Mouse (Mus musculus) embryonic facial prominence, embryonic 12.5 days (tissue): ENCODE data around the gene Rbms3. TPM values are rescaled to one million over a fixed set of nuclear protein-coding genes. Genes with fewer than 3 reads are reported as not detected.
A peak's percentile ranks its signal among the peaks of the same experiment; 100 is the strongest.

Source experiments
- ATAC-seq: fragments of 200-750 bp; cut with Nextera tagmentation; 2 replicates; pipeline ENCODE4 v1.8.0; 2017; ENCODE audit not compliant: insufficient number of reproducible peaks, insufficient read depth, low FRiP score, low TSS enrichment
- H3K27ac ChIP-seq: fragments of 300-500 bp; sonication (generic); 2 replicates; pipeline ENCODE4 v1.5.1; 2016; ENCODE audit warnings: mild to moderate bottlenecking
- H3K27me3 ChIP-seq: fragments of 300-500 bp; sonication (generic); 2 replicates; pipeline ENCODE4 v1.6.1; 2016; ENCODE audit warnings: mild to moderate bottlenecking, moderate library complexity
- H3K36me3 ChIP-seq: fragments of 300-500 bp; sonication (generic); 2 replicates; pipeline ENCODE4 v1.6.1; 2016; ENCODE audit warnings: mild to moderate bottlenecking
- H3K4me1 ChIP-seq: fragments of 300-500 bp; sonication (generic); 2 replicates; pipeline ENCODE4 v1.6.1; 2016
- H3K4me2 ChIP-seq: fragments of 300-500 bp; sonication (generic); replicated peaks from 2 replicates; pipeline ENCODE4 v1.6.1; 2016; ENCODE audit warnings: mild to moderate bottlenecking, moderate library complexity
- H3K4me3 ChIP-seq: fragments of 300-500 bp; sonication (generic); 2 replicates; pipeline ENCODE4 v1.5.1; 2016; ENCODE audit warnings: mild to moderate bottlenecking
- H3K9ac ChIP-seq: fragments of 300-500 bp; sonication (generic); 2 replicates; pipeline ENCODE4 v1.6.1; 2016; ENCODE audit warnings: mild to moderate bottlenecking, moderate library complexity
- H3K9me3 ChIP-seq: fragments of 300-500 bp; sonication (generic); 2 replicates; pipeline ENCODE4 v1.6.1; 2016; ENCODE audit warnings: mild to moderate bottlenecking, moderate library complexity
- WGBS: fragments of 180-500 bp; shearing (Covaris S2); methylation state at CpG from one replicate; pipeline ENCODE4 v1.1.7; 2016; 5-methylcytosine and 5-hydroxymethylcytosine counted together
- polyA plus RNA-seq: library from polyadenylated mRNA; unstranded; fragments of >200 nt; fragmentation: Nextera tagmentation; extraction: Ambion mirVana; gene quantifications from 2 replicates; pipeline ENCODE4 v1.2.1, GENCODE M21; 2016

Rbms3 gene
- polyA plus RNA-seq, 1 experiment from 2014 or later = 94.1 TPM

DNA sequence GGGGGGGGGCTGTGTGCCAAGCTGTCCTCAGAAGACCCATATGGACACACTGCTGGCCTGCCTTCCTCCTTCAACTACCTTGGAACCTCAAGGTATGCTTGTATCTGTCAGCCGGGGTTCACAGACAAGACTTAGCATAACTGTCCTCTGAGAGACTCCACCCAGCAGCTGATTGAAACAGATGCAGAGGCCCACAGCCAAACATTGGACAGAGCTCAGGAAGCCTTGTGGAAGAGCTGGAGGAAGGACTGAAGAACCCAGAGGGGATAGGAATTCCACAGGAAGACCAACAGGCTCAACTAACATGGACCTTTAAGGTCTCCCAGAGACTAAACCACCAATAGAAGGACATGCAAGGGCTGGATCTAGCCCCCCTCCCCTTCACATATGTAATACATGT, 570.1 kb downstream of the Rbms3 start:
- H3K27ac ChIP-seq = no peak overlapping the region
- no peak for ATAC-seq
- WGBS = 88% methylated on average over 1 of the region's 1 CpGs

DNA sequence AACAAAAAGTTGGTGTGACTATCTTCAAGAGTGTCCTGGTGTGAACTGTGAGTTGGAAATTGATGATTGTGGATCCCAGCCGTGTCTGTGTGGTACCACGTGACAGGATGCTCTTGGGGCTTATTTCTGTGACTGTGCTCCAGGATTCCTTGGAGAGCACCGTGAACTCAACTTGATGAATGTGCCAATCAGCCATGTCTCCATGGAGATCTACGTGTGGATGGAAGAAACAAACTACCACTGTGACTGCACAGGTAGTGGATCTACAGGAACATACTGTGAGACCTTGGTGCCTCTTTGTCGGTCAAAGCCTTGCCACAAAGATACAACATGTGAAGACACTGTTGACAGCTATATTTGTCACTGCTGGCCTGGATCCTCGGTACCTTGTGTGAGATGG, 570.6 kb downstream of the Rbms3 start:
- H3K36me3 ChIP-seq = no peaks in the 10 kb centered on the region
- no peak overlapping the region for H3K4me3 ChIP-seq
- H3K9ac ChIP-seq = no peak overlapping the region
- H3K4me2 ChIP-seq = no peak overlapping the region
- no peaks in the 10 kb centered on the region for H3K27me3 ChIP-seq
- H3K9me3 ChIP-seq = no peaks in the 10 kb centered on the region
- ATAC-seq = no peak
- peaks cover 7% of the 10 kb centered on the region; the same call in 1 of the 2 replicates for H3K4me1 ChIP-seq
- H3K27ac ChIP-seq = no peak overlapping the region
- 88% methylated on average over 6 of the region's 6 CpGs for WGBS

More for the DNA sequence above, 570.1 kb downstream of the Rbms3 start:
- Histone ChIP-seq H3K9me3 (no peaks in the 10 kb centered on the region), H3K4me3 (no peak overlapping the region), H3K36me3 (no peaks in the 10 kb centered on the region), H3K9ac (no peak overlapping the region), H3K4me1 (peaks cover 9% of the 10 kb centered on the region; the same call in 1 of the 2 replicates), H3K4me2 (no peak overlapping the region), H3K27me3 (no peaks in the 10 kb centered on the region)

DNA sequence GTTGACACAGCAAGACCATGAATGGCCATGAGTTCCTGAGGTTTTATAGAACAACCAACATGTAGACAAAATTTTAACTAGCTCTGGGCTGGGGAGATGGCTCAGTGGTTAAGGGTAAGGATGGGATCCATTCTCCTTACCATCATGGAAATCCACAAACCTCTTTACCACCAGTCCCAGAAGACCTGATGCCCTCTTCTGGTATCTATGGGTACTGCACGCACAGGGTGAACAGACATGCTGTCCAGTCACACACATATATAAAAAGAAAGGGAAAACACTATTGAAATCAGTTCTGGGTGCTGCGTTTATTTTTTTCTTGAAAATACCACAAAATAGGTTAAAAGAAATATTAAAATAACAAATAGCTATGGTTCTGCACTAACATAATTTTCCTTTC, 577.8 kb downstream of the Rbms3 start:
- Histone ChIP-seq H3K4me1 (peaks cover 6% of the 10 kb centered on the region; the same call in 1 of the 2 replicates), H3K4me2 (no peak overlapping the region), H3K4me3 (no peak overlapping the region), H3K27ac (no peak overlapping the region), H3K9me3 (no peaks in the 10 kb centered on the region), H3K27me3 (no peaks in the 10 kb centered on the region), H3K36me3 (no peaks in the 10 kb centered on the region; the same call in 1 of the 2 replicates), H3K9ac (no peak overlapping the region)
- 97% methylated on average over 2 of the region's 2 CpGs for WGBS
- no peak for ATAC-seq

DNA sequence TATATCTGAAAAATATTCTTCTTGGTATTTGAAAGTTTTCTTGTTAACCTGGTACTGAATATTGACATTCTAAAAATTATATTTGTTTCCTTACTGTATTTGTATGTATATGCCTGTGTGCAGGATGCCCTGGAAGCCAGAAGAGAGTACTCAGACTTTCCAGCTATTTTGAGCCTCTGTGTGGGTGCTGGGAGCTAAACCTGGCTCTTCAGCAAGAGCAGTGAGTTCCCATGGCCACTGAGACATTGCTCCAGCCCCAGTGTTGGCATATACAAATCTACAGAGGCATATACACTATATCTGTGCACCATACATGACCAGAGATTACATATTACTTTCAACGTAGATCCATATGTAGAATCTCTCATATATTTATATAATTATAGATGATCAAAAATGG, 581.1 kb downstream of the Rbms3 start:
- WGBS = 87% methylated on average over 1 of the region's 1 CpGs
- no peak for ATAC-seq

DNA sequence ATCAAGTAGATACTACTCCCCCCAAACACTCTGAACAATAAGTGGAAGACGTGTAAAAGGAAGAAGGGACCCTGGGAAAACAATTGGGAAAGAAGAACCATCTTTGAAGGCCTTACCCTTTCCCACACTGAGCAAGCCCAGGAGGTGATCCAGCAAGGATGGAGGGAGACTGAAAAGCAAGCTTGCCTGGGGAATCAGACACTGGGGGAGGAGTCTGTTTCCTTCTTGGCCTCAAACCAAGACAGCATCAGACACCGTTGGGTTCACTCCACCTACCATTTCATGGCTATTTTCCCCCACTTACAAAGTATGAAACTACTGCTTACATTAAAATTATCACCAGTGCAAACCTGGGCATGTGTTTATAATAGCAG, 587.7 kb downstream of the Rbms3 start:
- H3K4me3 ChIP-seq = no peak overlapping the region
- H3K4me1 ChIP-seq = peaks cover 14% of the 10 kb centered on the region; the same call in 1 of the 2 replicates
- H3K9me3 ChIP-seq = no peaks in the 10 kb centered on the region
- 0 out of 2 replicates have a peak, but pooled peaks cover 2% of the 10 kb centered on the region for H3K36me3 ChIP-seq
- H3K27ac ChIP-seq = peak overlapping the region; percentile 47; the same call in 1 of the 2 replicates
- H3K9ac ChIP-seq = no peak overlapping the region
- H3K27me3 ChIP-seq = no peaks in the 10 kb centered on the region
- H3K4me2 ChIP-seq = no peak overlapping the region
- 52% methylated on average over 2 of the region's 2 CpGs for WGBS
- no peak; the same call in 1 of the 2 replicates for ATAC-seq

More for the DNA sequence above, 581.1 kb downstream of the Rbms3 start:
- no peak overlapping the region for H3K27ac ChIP-seq
- H3K9me3 ChIP-seq = no peaks in the 10 kb centered on the region
- no peak overlapping the region for H3K9ac ChIP-seq
- H3K27me3 ChIP-seq = no peaks in the 10 kb centered on the region
- no peak overlapping the region for H3K4me2 ChIP-seq
- no peak overlapping the region for H3K4me3 ChIP-seq
- H3K4me1 ChIP-seq = peaks cover 6% of the 10 kb centered on the region; the same call in 1 of the 2 replicates
- no peaks in the 10 kb centered on the region; the same call in 1 of the 2 replicates for H3K36me3 ChIP-seq

DNA sequence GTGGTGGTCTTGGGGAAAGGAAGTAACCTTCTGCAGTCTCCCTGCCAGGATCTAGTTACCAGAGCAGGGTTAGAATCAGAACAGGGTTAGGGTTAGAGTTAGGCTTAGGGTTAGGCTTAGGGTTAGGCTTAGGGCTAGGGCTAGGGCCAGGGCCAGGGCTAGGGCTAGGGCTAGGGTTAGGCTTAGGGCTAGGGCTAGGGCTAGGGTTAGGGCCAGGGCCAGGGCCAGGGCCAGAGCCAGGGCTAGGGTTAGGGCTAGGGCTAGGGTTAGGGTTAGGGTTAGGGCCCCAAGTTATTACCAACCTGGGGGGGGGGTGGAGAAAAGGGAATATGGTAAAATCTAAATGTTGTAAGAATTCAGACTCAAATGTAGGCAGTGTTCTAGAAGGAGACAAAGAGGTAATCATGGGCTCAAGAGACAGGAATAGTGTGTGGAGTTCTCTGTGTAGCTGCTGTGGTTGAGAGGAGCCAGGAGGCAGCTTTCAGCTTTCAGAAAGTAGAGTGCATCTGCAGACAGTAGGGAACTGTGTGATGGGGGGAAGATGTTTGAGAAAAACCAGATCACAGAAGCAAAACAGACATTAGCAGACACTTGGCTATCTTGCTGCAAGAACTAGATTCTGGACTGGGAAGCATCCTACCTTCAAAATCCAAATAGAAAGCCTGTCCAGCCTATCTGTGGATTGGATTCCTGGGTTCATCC, 588.3 kb downstream of the Rbms3 start:
- Histone ChIP-seq H3K4me3 (no peak overlapping the region), H3K36me3 (0 out of 2 replicates have a peak, but pooled peaks cover 2% of the 10 kb centered on the region), H3K4me1 (peaks cover 14% of the 10 kb centered on the region; the same call in 1 of the 2 replicates), H3K4me2 (no peak overlapping the region), H3K27me3 (no peaks in the 10 kb centered on the region), H3K9ac (no peak overlapping the region), H3K9me3 (no peaks in the 10 kb centered on the region), H3K27ac (no peak overlapping the region)
- 0 out of 2 replicates have a peak, but pooled peaks have one; percentile 67 for ATAC-seq

DNA sequence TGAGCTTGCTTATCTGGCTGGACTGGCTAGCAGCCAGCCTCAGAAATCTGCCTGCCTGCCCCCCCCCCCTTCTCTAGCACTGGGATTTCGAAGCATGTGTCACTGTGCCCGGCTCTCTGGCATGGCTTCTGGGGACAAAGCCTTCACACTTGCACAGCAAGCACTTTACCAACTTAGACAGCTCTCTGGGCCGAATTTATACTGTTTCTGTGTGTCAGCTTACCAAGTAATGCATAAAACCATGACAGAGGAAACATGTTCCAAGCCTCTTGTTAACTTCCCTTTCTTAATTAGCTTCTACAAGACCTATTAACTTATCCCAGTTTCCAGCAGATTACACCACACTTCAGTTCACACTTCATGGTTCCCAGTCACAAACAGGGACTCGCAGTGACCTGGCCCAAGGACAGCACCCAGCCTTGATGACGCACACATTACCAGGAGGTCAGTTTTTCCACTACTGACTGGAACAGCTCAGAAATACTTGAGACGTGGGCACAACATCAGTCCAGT, 589.7 kb downstream of the Rbms3 start:
- 0 out of 2 replicates have a peak, but pooled peaks cover 2% of the 10 kb centered on the region for H3K36me3 ChIP-seq
- no peak overlapping the region for H3K27ac ChIP-seq
- no peak for ATAC-seq
- no peak overlapping the region for H3K9ac ChIP-seq
- WGBS = 83% methylated on average over 6 of the region's 6 CpGs
- peaks cover 14% of the 10 kb centered on the region; the same call in 1 of the 2 replicates for H3K4me1 ChIP-seq
- H3K9me3 ChIP-seq = no peaks in the 10 kb centered on the region
- no peak overlapping the region for H3K4me3 ChIP-seq
- no peaks in the 10 kb centered on the region for H3K27me3 ChIP-seq
- no peak overlapping the region for H3K4me2 ChIP-seq

DNA sequence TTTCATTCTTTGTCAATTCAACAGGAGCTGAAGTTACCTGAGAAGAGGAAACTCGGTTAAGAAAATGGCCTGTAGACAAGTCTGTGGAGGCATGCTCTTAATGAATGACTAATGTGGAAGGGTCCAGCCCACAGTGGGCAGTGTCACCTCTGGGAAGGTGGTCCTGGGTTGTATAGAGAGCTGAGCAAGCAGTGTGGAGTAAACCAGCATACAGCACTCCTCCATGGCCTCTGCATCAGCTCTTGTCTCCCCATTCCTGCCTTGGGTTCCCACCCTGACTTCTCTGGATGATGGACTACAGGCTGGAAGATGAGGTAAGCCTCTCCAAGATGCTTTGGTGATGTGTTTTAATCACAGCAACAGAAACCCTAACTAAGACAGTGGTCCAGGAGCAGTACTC, 597.0 kb downstream of the Rbms3 start:
- Histone ChIP-seq H3K9ac (no peak overlapping the region), H3K27ac (no peak overlapping the region), H3K9me3 (no peaks in the 10 kb centered on the region), H3K27me3 (no peaks in the 10 kb centered on the region), H3K4me1 (peaks cover 9% of the 10 kb centered on the region; the same call in 1 of the 2 replicates), H3K4me3 (no peak overlapping the region), H3K36me3 (no peaks in the 10 kb centered on the region), H3K4me2 (no peak overlapping the region)
- WGBS = 92% methylated on average over 1 of the region's 1 CpGs
- ATAC-seq = no peak

DNA sequence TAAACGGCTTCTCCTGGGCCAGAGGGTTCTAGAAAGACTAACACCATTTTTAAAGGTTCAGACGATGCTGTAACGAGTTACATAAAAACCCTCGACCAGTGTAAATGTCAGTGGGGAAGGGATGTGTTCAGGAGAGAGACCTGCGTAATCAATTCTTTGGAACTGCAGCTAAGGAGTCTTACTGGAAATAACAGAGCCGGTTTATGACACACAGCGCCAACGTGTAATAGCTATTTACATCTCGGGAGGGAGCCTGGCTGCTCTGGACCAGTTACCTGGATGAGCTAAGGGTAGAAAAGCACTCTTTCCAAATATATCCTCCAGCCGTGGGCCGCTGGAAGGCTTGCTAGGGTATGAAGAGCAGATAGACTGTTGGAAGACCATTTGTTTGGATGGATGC, 598.5 kb downstream of the Rbms3 start:
- no peak overlapping the region for H3K4me2 ChIP-seq
- 71% methylated on average over 11 of the region's 11 CpGs for WGBS
- no peaks in the 10 kb centered on the region for H3K36me3 ChIP-seq
- peaks cover 9% of the 10 kb centered on the region; the same call in 1 of the 2 replicates for H3K4me1 ChIP-seq
- H3K9ac ChIP-seq = no peak overlapping the region
- H3K4me3 ChIP-seq = no peak overlapping the region
- H3K9me3 ChIP-seq = no peaks in the 10 kb centered on the region
- no peak for ATAC-seq
- H3K27me3 ChIP-seq = no peaks in the 10 kb centered on the region
- H3K27ac ChIP-seq = 0 out of 2 replicates have a peak overlapping the region, but pooled peaks have one; percentile 37

DNA sequence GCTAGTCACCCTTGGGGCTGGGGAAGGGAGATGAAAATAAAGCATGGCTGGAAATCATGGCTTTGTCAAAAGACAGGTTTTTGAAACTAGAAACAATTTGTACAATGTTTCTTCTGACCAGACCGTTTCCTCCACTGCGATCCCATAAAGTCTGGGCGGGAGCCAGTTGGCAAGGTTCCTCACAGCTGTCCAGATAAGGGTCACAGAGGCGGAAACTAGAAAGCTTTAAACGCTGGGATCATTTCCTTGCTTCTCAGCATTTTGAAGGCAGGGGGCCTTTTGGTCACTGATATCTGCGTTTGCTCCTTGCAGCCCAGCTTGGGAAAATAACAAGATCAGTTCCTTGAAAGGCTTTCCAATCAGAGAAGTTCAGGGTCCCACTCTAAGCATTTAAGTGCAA, 598.9 kb downstream of the Rbms3 start:
- Histone ChIP-seq H3K4me3 (no peak overlapping the region), H3K9ac (no peak overlapping the region), H3K9me3 (no peaks in the 10 kb centered on the region), H3K27me3 (no peaks in the 10 kb centered on the region), H3K27ac (0 out of 2 replicates have a peak overlapping the region, but pooled peaks have one; percentile 37), H3K4me2 (no peak overlapping the region), H3K36me3 (no peaks in the 10 kb centered on the region), H3K4me1 (peaks cover 9% of the 10 kb centered on the region; the same call in 1 of the 2 replicates)
- ATAC-seq = no peak
- 44% methylated on average over 6 of the region's 6 CpGs for WGBS

DNA sequence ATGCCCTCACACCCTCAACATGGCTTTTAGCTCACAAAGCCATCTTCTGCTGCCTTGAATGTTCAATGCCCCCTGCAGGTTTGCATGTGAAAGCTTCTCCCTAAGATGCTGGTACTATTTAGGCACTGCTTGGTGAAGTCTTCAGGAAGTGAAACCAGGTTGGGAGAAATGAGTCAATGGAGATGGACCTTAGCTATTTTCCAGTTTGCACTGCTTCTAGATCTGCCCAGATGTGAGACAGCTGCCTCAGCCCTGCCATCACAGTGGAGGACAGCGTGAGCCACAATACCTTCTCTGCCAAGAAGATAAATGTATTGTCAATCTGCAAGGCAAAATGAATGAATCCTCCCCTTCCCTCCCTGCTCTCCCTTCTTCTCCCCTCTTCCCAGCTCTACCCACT, 599.8 kb downstream of the Rbms3 start:
- Histone ChIP-seq H3K4me2 (no peak overlapping the region), H3K9me3 (no peaks in the 10 kb centered on the region), H3K27me3 (no peaks in the 10 kb centered on the region), H3K27ac (no peak overlapping the region), H3K9ac (no peak overlapping the region), H3K4me3 (no peak overlapping the region), H3K36me3 (no peaks in the 10 kb centered on the region), H3K4me1 (peaks cover 9% of the 10 kb centered on the region; the same call in 1 of the 2 replicates)
- WGBS = 95% methylated on average over 1 of the region's 1 CpGs
- no peak for ATAC-seq

DNA sequence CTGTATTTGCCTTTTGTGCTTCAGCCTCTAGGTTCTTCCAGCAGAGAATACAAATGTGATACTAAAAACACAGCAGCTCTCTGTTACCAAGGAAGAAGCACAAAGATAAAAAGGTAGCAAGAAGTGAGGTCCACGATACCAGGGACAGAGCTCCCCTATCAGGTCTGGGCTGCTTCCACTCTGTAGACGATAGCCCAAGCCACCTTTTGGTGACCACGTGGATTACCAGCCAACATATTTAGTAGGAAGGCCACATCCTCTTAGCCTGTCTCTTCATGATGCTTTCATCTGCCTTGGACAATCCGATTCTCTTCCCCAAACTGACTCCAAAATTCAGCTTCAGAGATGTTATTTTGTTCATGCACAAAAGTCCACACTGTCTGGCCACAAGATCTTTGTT, 601.1 kb downstream of the Rbms3 start:
- ATAC-seq = no peak
- H3K9ac ChIP-seq = no peak overlapping the region
- WGBS = 95% methylated on average over 4 of the region's 4 CpGs
- no peak overlapping the region for H3K4me2 ChIP-seq
- H3K27ac ChIP-seq = no peak overlapping the region
- H3K4me1 ChIP-seq = peaks cover 9% of the 10 kb centered on the region; the same call in 1 of the 2 replicates
- H3K4me3 ChIP-seq = no peak overlapping the region
- H3K9me3 ChIP-seq = no peaks in the 10 kb centered on the region
- H3K36me3 ChIP-seq = no peaks in the 10 kb centered on the region
- no peaks in the 10 kb centered on the region for H3K27me3 ChIP-seq
